Mouse (Mus musculus) adrenal gland, postnatal 4 days (tissue): ENCODE data around the gene Slc30a9. TPM values are rescaled to one million over a fixed set of nuclear protein-coding genes. Genes with fewer than 3 reads are reported as not detected.

Source experiments
- DNase-seq, 2 experiments: peaks; one replicate each; pipeline ENCODE4 v3.0.0; 2021 to 2022; ENCODE audit warnings: low spot score in 2 of 2, mixed read lengths in 2 of 2
- total RNA-seq, 2 experiments: library from RNA; stranded (reverse); gene quantifications; 2 replicates each; pipeline ENCODE4 v1.2.3; 2021

Gene Slc30a9
- total RNA-seq, 2 experiments from 2014 or later: 101 to 115 TPM

GRCm38 (mm10) chr5:67311811-67312521 is 5.2 kb downstream of the Slc30a9 start:
- no peak for DNase-seq

GRCm38 (mm10) chr5:67312522-67312851 is 5.7 kb downstream of the Slc30a9 start:
- DNase-seq: no peak

- no peak for DNase-seq
Observed at GRCm38 (mm10) chr5:67321656-67322268, 15.0 kb downstream of the Slc30a9 start.

GRCm38 (mm10) chr5:67324032-67324431 is 17.3 kb downstream of the Slc30a9 start:
- DNase-seq: no peak

- no peak for DNase-seq
Observed at GRCm38 (mm10) chr5:67340811-67341210, 34.1 kb downstream of the Slc30a9 start.

- no peak for DNase-seq
Observed at GRCm38 (mm10) chr5:67347060-67347459, 40.3 kb downstream of the Slc30a9 start.

GRCm38 (mm10) chr5:67348949-67349348 is 42.2 kb downstream of the Slc30a9 start:
- no peak for DNase-seq

- no peak for DNase-seq
Observed at GRCm38 (mm10) chr5:67362316-67362715, 55.6 kb downstream of the Slc30a9 start.

- no peak for DNase-seq
Observed at GRCm38 (mm10) chr5:67362931-67363330, 56.2 kb downstream of the Slc30a9 start.

- no peak for DNase-seq
Observed at GRCm38 (mm10) chr5:67377044-67377621, 70.4 kb downstream of the Slc30a9 start.

GRCm38 (mm10) chr5:67381690-67382089 is 74.9 kb downstream of the Slc30a9 start:
- DNase-seq: no peak

- no peak for DNase-seq
Observed at GRCm38 (mm10) chr5:67382556-67382955, 75.8 kb downstream of the Slc30a9 start.

- DNase-seq: no peak
Observed at GRCm38 (mm10) chr5:67393951-67394350, 87.2 kb downstream of the Slc30a9 start.

GRCm38 (mm10) chr5:67395211-67395851 is 88.6 kb downstream of the Slc30a9 start:
- DNase-seq: no peak

GRCm38 (mm10) chr5:67397186-67397585 is 90.4 kb downstream of the Slc30a9 start:
- no peak for DNase-seq

- no peak for DNase-seq
Observed at GRCm38 (mm10) chr5:67399876-67400607, 93.3 kb downstream of the Slc30a9 start.

- DNase-seq: no peak
Observed at GRCm38 (mm10) chr5:67400608-67401480, 94.1 kb downstream of the Slc30a9 start.

- DNase-seq: no peak
Observed at GRCm38 (mm10) chr5:67401612-67402011, 94.9 kb downstream of the Slc30a9 start.

- no peak for DNase-seq
Observed at GRCm38 (mm10) chr5:67404380-67404779, 97.6 kb downstream of the Slc30a9 start.

- DNase-seq: no peak
Observed at GRCm38 (mm10) chr5:67404919-67405318, 98.2 kb downstream of the Slc30a9 start.
